Mouse (Mus musculus) spleen, postnatal 0 days (tissue): ENCODE data around the gene Lmtk3. TPM values are rescaled to one million over a fixed set of nuclear protein-coding genes. Genes with fewer than 3 reads are reported as not detected.

Experiments used
- polyA plus RNA-seq: library from polyadenylated mRNA; unstranded; fragments of >200 nt; fragmentation: Nextera tagmentation; extraction: Ambion mirVana; gene quantifications from 2 replicates; pipeline ENCODE4 v1.2.1, GENCODE M21; 2015

Gene Lmtk3
- 0.24 TPM in 1 of 2 replicates, not detected in the other for polyA plus RNA-seq

DNA sequence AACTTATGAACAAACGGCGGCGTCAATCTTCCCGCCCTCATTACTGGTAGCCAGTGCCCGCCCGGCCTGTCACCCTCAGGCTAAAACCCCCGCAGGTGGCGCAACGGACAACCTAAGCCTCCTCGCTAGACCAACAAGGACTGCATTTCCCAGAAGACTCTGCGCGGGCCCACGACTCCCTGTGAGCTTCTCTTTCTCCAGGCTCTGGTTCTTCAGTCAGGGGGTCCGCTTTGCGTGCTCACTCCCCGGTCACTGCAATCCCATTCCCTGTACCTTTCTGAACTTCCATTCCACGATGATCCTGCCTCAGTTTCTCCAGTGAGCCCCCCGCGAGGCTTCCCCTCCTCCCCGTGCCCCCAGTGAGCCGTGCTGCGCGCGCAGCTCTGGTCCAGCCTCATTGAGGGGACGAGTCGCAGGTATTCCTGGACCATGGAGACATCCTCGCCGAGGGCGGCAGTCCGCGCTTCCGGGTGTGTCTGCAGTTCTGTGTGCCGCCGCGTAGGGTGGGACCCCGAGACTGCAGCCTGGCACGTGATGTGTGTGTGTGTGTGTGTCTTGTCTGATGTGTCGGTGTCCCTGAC lies at the start of gene Lmtk3:
Gene Lmtk3, plus strand, starts transcription at position 228 of the 581 bp plus-strand sequence.

DNA sequence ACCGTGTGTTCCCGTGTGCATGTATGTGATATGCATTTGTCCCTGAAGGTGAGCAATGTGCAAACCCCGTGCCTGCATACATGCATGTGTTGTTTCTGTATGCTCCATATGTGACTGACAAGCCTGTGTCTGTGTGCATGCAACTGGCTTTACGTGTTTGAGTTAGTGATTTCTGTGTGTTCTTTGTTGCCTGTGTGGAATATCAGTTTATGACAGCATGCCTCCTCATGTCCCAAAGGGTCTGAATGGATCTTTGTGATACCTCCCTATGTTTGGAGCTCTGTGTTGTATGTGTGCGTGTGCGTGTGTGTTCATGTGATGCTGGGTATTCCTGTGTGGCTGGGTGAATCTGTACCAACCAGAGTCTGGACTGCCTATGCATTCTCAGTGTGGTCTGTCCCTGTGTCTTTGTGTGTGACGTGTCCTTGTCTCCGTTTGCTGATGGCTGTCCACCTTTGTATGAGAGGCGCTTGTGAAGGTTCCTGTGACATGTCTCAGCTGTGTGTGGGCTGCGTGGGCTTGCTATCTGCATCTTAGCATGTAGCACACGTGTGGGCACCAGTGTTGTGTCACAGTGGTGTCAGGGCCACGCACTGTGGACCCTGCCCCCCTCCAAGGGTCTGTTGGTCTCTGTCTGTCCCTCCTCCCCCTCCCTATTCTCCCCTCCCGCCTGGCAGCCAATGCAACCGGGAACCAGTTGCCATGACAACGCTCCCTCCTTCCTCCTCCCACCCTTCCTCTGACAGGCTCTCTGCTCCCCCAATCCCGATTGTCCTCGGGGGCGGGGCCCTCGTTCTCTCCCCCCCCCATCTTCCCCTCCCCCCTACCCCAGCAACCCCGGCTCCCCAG lies 1.2 kb downstream of the Lmtk3 start, which contains the start of gene Sult2b1:
Gene Sult2b1, minus strand, starts transcription at position 146 of the 849 bp plus-strand sequence.

DNA sequence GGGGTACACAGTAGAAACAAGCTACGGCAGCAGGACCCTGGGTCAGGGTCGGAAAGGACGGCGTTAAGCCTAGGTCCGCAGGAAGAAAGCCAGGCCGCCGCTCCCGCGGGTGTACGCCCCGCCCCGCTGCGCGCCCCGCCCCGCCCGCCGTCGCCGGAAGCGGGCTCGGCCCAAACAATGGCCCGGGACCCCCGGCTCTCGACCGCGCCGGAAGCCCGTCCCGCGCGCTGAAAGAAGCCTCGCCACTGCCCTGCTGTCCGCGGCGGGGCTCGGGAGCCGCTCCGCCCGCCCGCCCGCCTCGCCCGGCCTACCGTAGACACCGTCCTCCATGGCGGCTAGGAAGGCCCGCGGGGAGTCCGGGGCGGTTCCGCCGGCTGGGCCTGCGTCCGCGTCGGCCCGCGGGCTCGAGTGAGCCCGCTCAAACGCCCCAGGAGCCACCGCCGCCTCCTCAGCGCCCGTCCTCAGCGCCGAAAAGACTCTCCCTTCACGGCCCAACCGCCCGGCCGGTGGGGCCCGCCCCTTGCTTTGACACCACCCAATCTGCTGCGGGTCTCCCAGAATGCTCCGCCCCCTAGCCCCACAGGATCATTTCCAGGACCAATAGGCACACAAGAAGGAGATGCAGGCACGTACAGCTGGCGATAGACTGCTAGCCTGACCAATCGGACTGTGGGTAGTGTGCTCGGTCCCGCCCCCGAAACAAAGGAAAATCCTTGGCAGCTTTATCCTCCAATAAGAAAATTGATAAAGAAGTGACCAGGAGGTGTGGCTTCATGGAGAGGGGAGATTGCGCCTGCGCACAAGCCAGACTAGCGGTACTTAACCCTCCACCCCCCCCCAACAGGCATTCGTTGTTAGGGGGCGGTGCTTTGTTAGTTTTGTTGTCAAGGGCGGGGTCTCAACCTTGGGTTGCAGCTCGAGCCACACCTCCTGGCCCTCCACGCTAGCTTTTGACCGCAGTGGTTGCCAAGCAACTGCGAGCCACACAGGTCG lies 30.5 kb downstream of the Lmtk3 start, which contains the start of gene Cyth2:
Gene Cyth2, minus strand, starts transcription at position 795 of the 993 bp plus-strand sequence.

DNA sequence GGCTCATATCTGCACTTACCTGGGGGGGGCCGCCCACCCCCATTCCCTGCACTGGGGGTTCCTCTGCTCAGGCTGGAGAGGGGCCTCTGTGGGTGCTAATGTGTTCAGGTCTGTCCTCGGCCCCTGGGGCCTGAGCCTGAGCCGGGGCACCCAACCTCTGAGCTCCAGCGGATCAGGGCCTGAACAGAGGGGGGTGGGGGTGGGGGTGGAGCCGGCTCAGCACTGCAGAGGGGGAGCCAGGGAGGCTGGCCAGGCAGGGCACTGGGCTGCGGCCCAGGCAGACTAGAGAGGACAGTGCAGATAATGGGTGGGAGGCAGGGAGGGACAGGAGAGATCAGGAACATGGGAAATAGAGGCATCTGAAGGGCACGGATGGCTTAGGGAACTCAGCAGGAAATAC lies 41.1 kb downstream of the Lmtk3 start, which contains the start of gene Kcnj14:
Gene Kcnj14, minus strand, starts transcription at position 185 of the 400 bp plus-strand sequence.

DNA sequence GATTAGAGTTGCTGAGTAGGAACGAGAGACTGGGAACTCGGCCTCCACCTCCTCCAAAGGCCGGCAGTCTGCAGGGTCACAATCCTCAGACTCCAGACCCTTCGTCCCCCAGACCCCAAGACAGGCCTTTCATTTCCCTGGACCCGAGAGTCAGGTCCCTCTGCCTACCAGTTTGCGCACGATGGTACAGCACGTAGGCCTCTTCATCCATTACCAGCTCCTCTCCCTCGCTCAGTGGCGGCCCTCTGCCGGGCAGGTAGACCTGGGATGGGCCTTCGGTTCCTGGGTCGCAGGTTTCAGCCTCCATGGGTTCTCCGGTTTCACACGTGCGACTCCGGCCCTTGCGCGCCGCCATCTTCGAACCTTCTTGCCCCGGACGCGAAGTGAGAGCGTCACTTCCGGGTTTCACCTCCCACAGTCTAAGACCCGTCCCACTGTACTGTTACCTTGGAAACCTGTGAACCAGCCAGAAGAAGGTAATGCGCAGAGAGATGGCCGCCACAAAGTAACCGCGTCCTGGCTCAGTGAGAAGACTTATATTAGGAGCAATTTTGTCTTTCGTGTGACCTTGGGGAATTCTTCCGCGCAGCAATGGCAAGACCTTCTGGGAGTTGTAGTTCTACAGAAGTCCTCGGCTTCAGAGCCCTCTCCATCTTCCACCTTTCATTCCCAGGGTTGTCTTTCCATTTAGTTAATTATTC lies 47.0 kb downstream of the Lmtk3 start, which contains the start of gene Grwd1:
Gene Grwd1, minus strand, starts transcription at position 518 of the 701 bp plus-strand sequence.

Other genes with a start within 250 kb of the Lmtk3 start
- 1.5 and 1.7 TPM in 2 replicates for gene Hsd17b14, start 228.8 kb upstream of the Lmtk3 start, polyA plus RNA-seq
- gene Bcat2, start 213.6 kb upstream of the Lmtk3 start, polyA plus RNA-seq, result 47.3 and 52.6 TPM in 2 replicates
- 0.13 TPM in 1 of 2 replicates, not detected in the other for gene Fgf21, start 168.2 kb upstream of the Lmtk3 start, polyA plus RNA-seq
- gene Fut1, start 166.4 kb upstream of the Lmtk3 start, polyA plus RNA-seq, result not detected in 2 replicates
- 0.06 TPM in 1 of 2 replicates, not detected in the other for gene Izumo1, start 161.9 kb upstream of the Lmtk3 start, polyA plus RNA-seq
- 7.4 and 9.0 TPM in 2 replicates for gene Rasip1, start 156.2 kb upstream of the Lmtk3 start, polyA plus RNA-seq
- 2.5 and 3.1 TPM in 2 replicates for gene Mamstr, start 143.8 kb upstream of the Lmtk3 start, polyA plus RNA-seq
- gene Fut2, start 117.3 kb upstream of the Lmtk3 start, polyA plus RNA-seq, result 0.10 and 0.32 TPM in 2 replicates
- gene Ntn5, start 99.7 kb upstream of the Lmtk3 start, polyA plus RNA-seq, result not detected in 2 replicates
- gene Sec1, start 89.3 kb upstream of the Lmtk3 start, polyA plus RNA-seq, result 0.10 TPM in 1 of 2 replicates, not detected in the other
- 0.72 and 1.8 TPM in 2 replicates for gene Car11, start 83.9 kb upstream of the Lmtk3 start, polyA plus RNA-seq
- 2.1 and 2.9 TPM in 2 replicates for gene Dbp, start 78.7 kb upstream of the Lmtk3 start, polyA plus RNA-seq
- 888 and 898 TPM in 2 replicates for gene Rpl18, start 68.3 kb upstream of the Lmtk3 start, polyA plus RNA-seq
- gene Sphk2, start 65.7 kb upstream of the Lmtk3 start, polyA plus RNA-seq, result 9.7 and 11.7 TPM in 2 replicates
- gene Fam83e, start 62.5 kb upstream of the Lmtk3 start, polyA plus RNA-seq, result 0.29 and 0.65 TPM in 2 replicates
- not detected in 2 replicates for gene Spaca4, start 57.9 kb upstream of the Lmtk3 start, polyA plus RNA-seq
- gene Sult2b1, start 931 bp downstream of the Lmtk3 start, polyA plus RNA-seq, result 0.42 and 0.79 TPM in 2 replicates
- 36.4 and 37.5 TPM in 2 replicates for gene Cyth2, start 30.8 kb downstream of the Lmtk3 start, polyA plus RNA-seq
- 0.18 and 0.21 TPM in 2 replicates for gene Kcnj14, start 41.0 kb downstream of the Lmtk3 start, polyA plus RNA-seq
- 30.0 and 31.3 TPM in 2 replicates for gene Grwd1, start 47.2 kb downstream of the Lmtk3 start, polyA plus RNA-seq
- 24.3 and 27.4 TPM in 2 replicates for gene Kdelr1, start 89.0 kb downstream of the Lmtk3 start, polyA plus RNA-seq
- 0.19 and 0.33 TPM in 2 replicates for gene Grin2d, start 94.6 kb downstream of the Lmtk3 start, polyA plus RNA-seq
- 1.4 and 1.5 TPM in 2 replicates for gene Syngr4, start 113.0 kb downstream of the Lmtk3 start, polyA plus RNA-seq
- gene Tmem143, start 113.2 kb downstream of the Lmtk3 start, polyA plus RNA-seq, result 3.2 and 4.1 TPM in 2 replicates
- gene Emp3, start 137.7 kb downstream of the Lmtk3 start, polyA plus RNA-seq, result 170 and 224 TPM in 2 replicates
- 2.6 and 4.1 TPM in 2 replicates for gene Ccdc114, start 140.3 kb downstream of the Lmtk3 start, polyA plus RNA-seq
- gene Abcc6, start 246.6 kb downstream of the Lmtk3 start, polyA plus RNA-seq, result 0.02 and 0.05 TPM in 2 replicates
- gene Nomo1, start 250.0 kb downstream of the Lmtk3 start, polyA plus RNA-seq, result 18.8 and 21.1 TPM in 2 replicates